Mouse (Mus musculus): ENCODE results near the gene Gm5460. TPM values are rescaled to one million over a fixed set of nuclear protein-coding genes. Genes with fewer than 3 reads are reported as not detected.

Gm5460 gene
- polyA plus RNA-seq (2014; fragmentation: Illumina TruSeq; extraction: RNeasy Lipid Tissue Mini Kit (QIAGEN cat#74804); ENCODE audit: low read depth, low replicate concordance), result not detected

DNA sequence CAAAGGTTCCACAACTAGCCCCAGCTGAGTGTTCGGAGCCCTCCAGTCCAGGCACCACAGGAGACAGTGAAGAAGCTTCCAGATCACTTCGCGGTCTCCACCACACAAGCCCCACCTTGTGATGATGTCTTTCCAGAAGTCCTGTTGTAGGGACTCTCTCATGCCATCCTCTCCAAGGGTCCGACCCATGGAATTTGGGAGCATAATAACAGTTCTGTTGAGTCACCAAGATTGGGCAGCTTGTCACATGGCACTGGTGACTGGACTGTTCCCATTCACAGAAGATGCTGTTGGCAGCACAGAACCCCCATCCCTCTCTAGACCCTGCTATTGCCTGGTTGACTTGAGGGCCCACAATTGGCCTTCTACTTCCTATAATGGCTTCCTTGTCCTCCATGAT lies at the start of gene Gm5460:
Gene Gm5460, plus strand, starts transcription at position 378 of the 400 bp plus-strand sequence.

DNA sequence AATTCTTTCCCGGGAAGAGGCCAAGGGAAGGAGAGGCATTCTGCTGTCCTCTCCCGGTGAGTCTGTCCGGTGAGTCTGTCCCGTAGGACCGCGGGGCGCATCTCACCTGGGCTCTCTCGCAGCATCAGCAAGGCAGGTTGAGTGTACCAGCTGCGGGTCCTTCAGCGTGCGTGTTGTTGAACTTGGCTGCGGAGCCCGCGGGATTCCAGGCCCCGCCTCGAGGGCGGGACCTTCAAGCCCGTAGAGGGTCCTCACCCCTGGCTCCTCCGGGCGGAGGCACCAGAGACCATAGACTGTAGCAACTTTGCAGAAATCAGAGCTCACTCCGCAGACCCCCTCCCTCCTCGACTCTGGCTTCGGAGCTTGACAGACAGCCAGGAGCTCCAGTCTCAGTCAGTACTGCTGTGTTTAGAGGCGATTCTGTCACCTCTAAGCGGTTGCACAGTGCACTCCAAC lies 37.9 kb upstream of the Gm5460 start, which contains the start of gene Zfp488:
Gene Zfp488, minus strand, starts transcription at position 161 of the 456 bp plus-strand sequence.

DNA sequence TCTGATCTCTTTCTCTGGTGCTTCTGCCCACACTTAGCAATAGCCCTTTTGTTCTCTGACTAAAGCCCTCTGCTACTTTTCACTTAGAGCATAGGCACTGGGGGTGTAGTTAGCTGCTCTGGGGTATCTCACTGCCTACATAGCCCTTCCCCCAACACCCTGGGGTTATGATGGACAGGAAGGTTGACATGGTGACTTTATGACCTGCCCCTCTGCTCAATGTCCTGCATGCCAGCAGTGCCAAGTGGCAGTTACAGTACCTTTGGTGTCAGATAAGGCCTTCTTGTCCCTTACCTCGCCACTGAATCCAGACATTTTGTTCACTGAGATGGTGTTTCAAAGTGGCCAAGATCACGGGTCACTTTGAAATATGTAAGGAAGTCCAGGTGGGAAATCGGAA lies 1.5 kb upstream of the Gm5460 start, which contains the start of gene Gm30083:
Gene Gm30083, minus strand, starts transcription at position 120 of the 400 bp plus-strand sequence.

DNA sequence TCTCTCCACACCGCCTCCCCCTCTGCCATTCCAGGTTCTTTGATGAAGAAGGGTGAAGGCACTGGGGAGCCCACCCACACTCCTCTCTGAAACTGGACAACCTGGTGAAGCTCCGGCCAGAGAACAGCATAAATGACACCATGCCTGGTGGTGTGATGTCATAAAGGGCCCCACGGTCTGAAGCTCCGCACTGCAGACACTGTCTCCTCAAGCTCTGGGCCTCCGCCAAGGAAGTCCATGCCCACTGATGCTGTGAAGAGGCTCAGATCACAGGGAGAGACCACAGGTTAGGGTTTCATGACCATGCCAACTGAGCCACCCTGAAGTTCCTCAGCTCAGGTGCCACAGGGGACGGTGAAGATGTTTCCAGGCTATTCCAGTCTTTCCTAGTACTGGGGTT lies 36.0 kb downstream of the Gm5460 start, which contains the start of gene Antxrl:
Gene Antxrl, plus strand, starts transcription at position 192 of the 400 bp plus-strand sequence.

DNA sequence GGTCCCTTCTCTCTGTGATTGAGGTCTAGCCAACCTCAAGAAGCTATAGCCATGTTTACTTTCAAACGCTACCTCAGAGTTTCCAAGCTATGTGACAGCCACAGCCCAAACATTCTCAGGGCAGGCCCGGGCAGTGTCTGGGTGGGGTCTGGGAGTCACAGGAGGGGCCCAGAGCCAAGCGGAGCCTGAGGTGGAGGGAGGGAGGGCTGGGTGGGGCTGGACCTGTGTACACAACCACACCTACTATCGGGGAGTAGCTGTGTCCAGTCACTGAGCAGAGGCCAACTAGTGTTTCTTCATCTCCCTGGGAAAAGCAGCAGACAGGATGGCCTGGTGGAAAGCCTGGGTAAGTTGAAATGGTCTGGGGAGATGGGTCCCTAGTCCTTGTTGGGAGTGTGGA lies 69.2 kb downstream of the Gm5460 start, which contains the start of gene Anxa8:
Gene Anxa8, plus strand, starts transcription at position 251 of the 400 bp plus-strand sequence.

Other genes starting within 250 kb of the Gm5460 start
- gene Gdf10, start 93.2 kb upstream of the Gm5460 start, polyA plus RNA-seq (2014; fragmentation: Illumina TruSeq; extraction: RNeasy Lipid Tissue Mini Kit (QIAGEN cat#74804); ENCODE audit: low read depth, low replicate concordance), result 1.2 TPM
- gene Gdf2, start 75.7 kb upstream of the Gm5460 start, polyA plus RNA-seq (2014; fragmentation: Illumina TruSeq; extraction: RNeasy Lipid Tissue Mini Kit (QIAGEN cat#74804); ENCODE audit: low read depth, low replicate concordance), result 0.47 TPM
- gene Rbp3, start 62.8 kb upstream of the Gm5460 start, polyA plus RNA-seq (2014; fragmentation: Illumina TruSeq; extraction: RNeasy Lipid Tissue Mini Kit (QIAGEN cat#74804); ENCODE audit: low read depth, low replicate concordance), result not detected
- not detected for gene Zfp488, start 38.0 kb upstream of the Gm5460 start, polyA plus RNA-seq (2014; fragmentation: Illumina TruSeq; extraction: RNeasy Lipid Tissue Mini Kit (QIAGEN cat#74804); ENCODE audit: low read depth, low replicate concordance)
- not detected for gene Gm30083, start 1.6 kb upstream of the Gm5460 start, polyA plus RNA-seq (2014; fragmentation: Illumina TruSeq; extraction: RNeasy Lipid Tissue Mini Kit (QIAGEN cat#74804); ENCODE audit: low read depth, low replicate concordance)
- not detected for gene Antxrl, start 35.9 kb downstream of the Gm5460 start, polyA plus RNA-seq (2014; fragmentation: Illumina TruSeq; extraction: RNeasy Lipid Tissue Mini Kit (QIAGEN cat#74804); ENCODE audit: low read depth, low replicate concordance)
- 1.9 TPM for gene Anxa8, start 69.2 kb downstream of the Gm5460 start, polyA plus RNA-seq (2014; fragmentation: Illumina TruSeq; extraction: RNeasy Lipid Tissue Mini Kit (QIAGEN cat#74804); ENCODE audit: low read depth, low replicate concordance)
- not detected for gene A630023A22Rik, start 86.0 kb downstream of the Gm5460 start, polyA plus RNA-seq (2014; fragmentation: Illumina TruSeq; extraction: RNeasy Lipid Tissue Mini Kit (QIAGEN cat#74804); ENCODE audit: low read depth, low replicate concordance)
- gene Npy4r, start 135.7 kb downstream of the Gm5460 start, polyA plus RNA-seq (2014; fragmentation: Illumina TruSeq; extraction: RNeasy Lipid Tissue Mini Kit (QIAGEN cat#74804); ENCODE audit: low read depth, low replicate concordance), result 0.39 TPM
- gene Gprin2, start 184.9 kb downstream of the Gm5460 start, polyA plus RNA-seq (2014; fragmentation: Illumina TruSeq; extraction: RNeasy Lipid Tissue Mini Kit (QIAGEN cat#74804); ENCODE audit: low read depth, low replicate concordance), result 0.05 TPM
- gene Syt15, start 202.8 kb downstream of the Gm5460 start, polyA plus RNA-seq (2014; fragmentation: Illumina TruSeq; extraction: RNeasy Lipid Tissue Mini Kit (QIAGEN cat#74804); ENCODE audit: low read depth, low replicate concordance), result 0.63 TPM